Mouse (Mus musculus) neutrophil, adult 83 days (primary cell): ENCODE measurements around the gene Gabrr1. TPM values are rescaled to one million over a fixed set of nuclear protein-coding genes. Genes with fewer than 3 reads are reported as not detected.

Experiments
- total RNA-seq, 2 experiments: library from RNA; stranded (reverse); gene quantifications; one replicate each; pipeline ENCODE4 v1.2.4; 2023

Gene Gabrr1
- not detected for total RNA-seq

DNA sequence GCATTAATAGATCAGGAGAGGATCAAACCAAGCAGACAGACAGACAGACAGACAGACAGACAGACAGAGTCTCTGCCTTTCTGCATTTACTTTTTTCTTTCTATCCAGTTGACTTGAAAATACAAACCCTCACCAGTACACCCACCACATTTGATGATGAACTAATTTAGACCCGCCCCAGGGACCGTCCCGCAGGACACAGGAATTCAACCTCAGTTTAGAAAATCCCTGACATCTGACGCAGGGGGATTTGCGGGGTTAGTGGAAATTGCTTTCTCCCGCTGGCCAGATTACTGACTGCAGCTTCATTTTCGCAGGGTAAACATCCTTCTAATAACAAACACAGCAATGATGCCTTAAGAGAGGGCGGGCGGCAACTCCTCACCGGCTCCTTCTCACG is at the start of gene Gabrr1:
TSS of gene Gabrr1 (plus strand) at position 301 of the 400 bp plus-strand sequence.

GRCm38 (mm10) chr4:33189735-33190036 is 57.4 kb downstream of the Gabrr1 start, which contains the start of gene Pm20d2:
Pm20d2 (minus strand) TSS chr4:33189737.

GRCm38 (mm10) chr4:33208881-33209841 is 76.8 kb downstream of the Gabrr1 start, which contains the start of gene Srsf12:
Srsf12 (plus strand) TSS chr4:33208991.

Other genes starting within 250 kb of the Gabrr1 start
- gene Ankrd6, start 181.7 kb upstream of the Gabrr1 start, total RNA-seq, result under 1 TPM; 0.28 to 0.79 TPM
- under 1 TPM; 0.75 to 0.88 TPM for gene Rragd, start 149.5 kb upstream of the Gabrr1 start, total RNA-seq
- 10 to 100 TPM; 52.0 to 58.1 TPM for gene Ube2j1, start 101.1 kb upstream of the Gabrr1 start, total RNA-seq
- gene Gabrr2, start 69.5 kb upstream of the Gabrr1 start, total RNA-seq, result under 1 TPM in 1 of 2 experiments, not detected in 1; 0.40 TPM
- not detected for gene Pm20d2, start 57.2 kb downstream of the Gabrr1 start, total RNA-seq
- gene Srsf12, start 76.5 kb downstream of the Gabrr1 start, total RNA-seq, result not detected
- 100 to 1,000 TPM; 354 to 365 TPM for gene Pnrc1, start 157.6 kb downstream of the Gabrr1 start, total RNA-seq
- gene Rngtt, start 177.8 kb downstream of the Gabrr1 start, total RNA-seq, result 10 to 100 TPM; 19.5 to 20.9 TPM